Mouse (Mus musculus): ENCODE results near the gene Ess2. TPM values are rescaled to one million over a fixed set of nuclear protein-coding genes. Genes with fewer than 3 reads are reported as not detected.

The Ess2 gene
- total RNA-seq, 2 experiments from 2014 or later = 33.0 to 33.6 TPM

DNA sequence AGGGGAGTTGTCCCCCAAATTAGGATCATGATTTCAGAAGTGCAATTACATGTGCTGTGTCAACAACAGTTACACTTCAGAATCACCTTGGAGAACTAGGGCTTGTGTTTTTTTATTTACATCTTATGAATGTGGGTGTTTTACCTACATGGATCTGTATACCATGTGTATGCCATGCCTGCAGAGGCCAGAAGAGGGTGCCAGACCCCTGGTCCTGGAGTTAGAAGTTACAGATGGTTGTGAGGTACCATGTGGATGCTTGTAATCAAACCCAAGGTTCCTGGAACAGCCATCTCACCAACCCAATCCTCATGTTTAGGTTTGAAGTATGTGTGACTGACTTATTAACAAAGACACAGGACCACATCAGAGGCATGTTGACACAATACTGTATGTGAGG, 52.6 kb downstream of the Ess2 start:
- DNase-seq (ENCODE audit: low spot score in 2 of 2) = no peak

DNA sequence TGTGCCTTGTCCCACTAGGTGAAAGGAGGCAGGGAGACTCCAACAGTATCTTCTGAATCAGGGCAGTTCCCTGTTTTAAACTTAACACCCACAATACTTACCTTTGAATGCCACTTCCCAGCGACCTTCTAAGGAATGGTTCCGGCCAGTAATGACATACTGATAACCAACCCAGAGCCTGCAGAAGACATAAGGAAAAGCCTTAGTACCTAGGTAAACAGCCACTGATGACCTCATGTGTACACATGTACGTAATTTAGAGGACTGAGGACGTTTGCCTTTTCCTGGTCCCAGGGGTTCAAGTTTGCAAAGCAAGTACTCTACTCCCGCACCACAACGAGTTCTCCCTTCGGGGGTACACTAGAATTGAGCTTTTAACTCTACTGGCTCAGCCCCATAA, 54.0 kb downstream of the Ess2 start:
- no peak for DNase-seq (ENCODE audit: low spot score in 2 of 2)

DNA sequence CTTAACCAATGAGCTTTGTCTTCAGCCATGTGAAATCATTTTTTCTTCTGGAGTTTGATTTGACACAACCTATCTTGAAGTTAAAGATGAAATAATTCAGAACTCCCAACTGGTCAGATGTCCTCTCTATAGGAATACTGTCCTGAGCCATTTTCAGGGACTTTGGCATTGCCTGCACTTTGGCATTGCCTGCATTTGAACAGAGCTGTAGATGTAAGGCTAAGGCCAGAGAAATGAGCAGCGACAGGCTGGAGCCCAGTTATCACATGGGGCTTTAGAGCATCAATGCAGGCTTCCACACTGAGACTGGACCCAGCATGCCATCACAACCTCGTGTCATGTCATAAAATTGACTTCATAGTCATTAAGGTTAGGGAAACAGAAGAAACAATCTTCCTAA, 57.9 kb downstream of the Ess2 start:
- DNase-seq (ENCODE audit: low spot score in 2 of 2) = no peak

DNA sequence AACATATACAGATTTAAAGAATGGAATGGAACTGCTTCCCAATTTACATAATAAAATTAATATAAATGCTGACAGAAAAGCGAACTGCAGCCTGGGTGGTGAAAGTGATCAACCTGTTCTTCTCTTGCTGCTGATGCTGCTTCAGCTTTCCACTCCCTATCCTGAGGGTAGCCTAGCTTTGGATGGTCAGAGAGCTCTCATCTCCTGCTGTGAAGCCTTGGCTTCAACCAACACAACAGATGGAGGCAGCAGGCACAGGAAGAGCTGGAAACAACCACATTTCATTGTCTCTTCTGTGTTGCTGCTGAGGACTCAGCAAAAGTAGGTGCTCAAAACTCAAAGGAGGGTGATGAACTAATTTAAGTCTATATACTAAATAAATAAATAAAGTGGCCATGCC, 59.3 kb downstream of the Ess2 start:
- no peak for DNase-seq (ENCODE audit: low spot score in 2 of 2)

DNA sequence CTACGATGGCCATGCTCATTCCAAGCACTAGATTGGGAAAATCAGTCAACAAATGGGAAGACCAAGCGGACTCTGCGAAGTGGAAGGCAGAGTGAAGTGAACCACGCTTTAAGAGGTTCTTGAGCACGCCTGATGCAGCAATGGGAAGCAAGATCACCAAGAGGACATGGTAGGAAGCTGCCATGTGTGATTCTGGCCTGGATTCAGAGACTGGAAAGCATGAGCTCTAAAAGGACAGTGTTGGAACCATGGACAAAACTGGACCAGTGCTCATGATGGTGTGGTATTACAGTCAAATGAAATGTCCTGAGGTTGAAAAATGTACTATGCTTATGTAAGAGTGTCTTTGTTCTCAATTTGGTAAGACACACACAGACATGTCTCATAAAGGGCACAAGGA, 59.8 kb downstream of the Ess2 start:
- no peak for DNase-seq (ENCODE audit: low spot score in 2 of 2)

Other genes with a start within 250 kb of the Ess2 start
- 10 to 100 TPM; 68.8 to 70.3 TPM for gene Med15, start 178.5 kb downstream of the Ess2 start, total RNA-seq (2021)
- gene Klhl22, start 151.7 kb downstream of the Ess2 start, total RNA-seq (2021) = 10 to 100 TPM; 52.3 TPM
- gene Scarf2, start 114.1 kb downstream of the Ess2 start, total RNA-seq (2021) = 10 to 100 TPM; 29.3 to 33.9 TPM
- under 1 TPM in 1 of 2 experiments, not detected in 1; 0.62 TPM for gene B830017H08Rik, start 78.2 kb downstream of the Ess2 start, total RNA-seq (2021)
- 1 to 10 TPM; 2.9 to 8.8 TPM for gene Car15, start 73.0 kb downstream of the Ess2 start, total RNA-seq (2021)
- gene Gm20518, start 19.7 kb downstream of the Ess2 start, total RNA-seq (2021) = under 1 TPM; 0.20 to 0.45 TPM
- gene Tssk1, start 17.1 kb downstream of the Ess2 start, total RNA-seq (2021) = under 1 TPM in 1 of 2 experiments, not detected in 1; 0.14 TPM
- gene Dgcr2, start 12.8 kb downstream of the Ess2 start, total RNA-seq (2021) = 10 to 100 TPM; 81.6 to 84.4 TPM
- not detected for gene Tssk2, start 12.7 kb downstream of the Ess2 start, total RNA-seq (2021)
- gene Gsc2, start 3.7 kb upstream of the Ess2 start, total RNA-seq (2021) = not detected
- 10 to 100 TPM; 98.4 to 98.6 TPM for gene Slc25a1, start 16.9 kb upstream of the Ess2 start, total RNA-seq (2021)
- not detected for gene Vpreb2, start 69.1 kb upstream of the Ess2 start, total RNA-seq (2021)
- 10 to 100 TPM; 52.6 to 57.4 TPM for gene Dgcr6, start 141.5 kb upstream of the Ess2 start, total RNA-seq (2021)
- gene Prodh, start 178.9 kb upstream of the Ess2 start, total RNA-seq (2021) = 10 to 100 TPM; 13.8 to 19.0 TPM
- gene Rtn4r, start 216.3 kb upstream of the Ess2 start, total RNA-seq (2021) = under 1 TPM; 0.98 to 0.99 TPM